Mouse (Mus musculus): Measurements from ENCODE around the gene Cnih3. TPM values are rescaled to one million over a fixed set of nuclear protein-coding genes. Genes with fewer than 3 reads are reported as not detected.

The Cnih3 gene
- polyA plus RNA-seq, 2 experiments, result 0.58 to 0.64 TPM

DNA sequence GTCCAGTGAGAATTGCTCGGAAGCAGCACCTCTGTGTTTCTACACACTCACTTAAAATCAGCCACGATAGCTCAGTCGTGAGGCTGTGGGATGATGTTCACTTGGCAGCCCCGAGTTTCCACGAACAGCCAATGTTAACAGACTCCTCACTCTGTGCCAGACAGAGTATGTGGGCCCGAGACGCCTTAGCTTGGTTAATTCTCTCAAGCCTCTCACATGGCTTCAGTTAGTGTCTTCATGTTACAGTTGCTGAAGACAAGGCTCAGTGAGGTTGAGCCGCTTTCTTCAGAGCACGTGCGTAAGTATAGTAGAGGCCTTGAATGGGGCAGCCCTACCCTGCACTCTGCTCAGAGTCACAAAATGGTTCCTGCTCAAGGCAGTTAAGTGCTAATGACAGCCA is 38.1 kb upstream of the Cnih3 start:
- no peaks in the 10 kb centered on the region for H3K27me3 ChIP-seq (ENCODE audit: control insufficient read depth, insufficient read depth, low read length)
- no peak for DNase-seq (ENCODE audit: low spot score)
- H3K27ac ChIP-seq (replicated peaks; ENCODE audit: low read depth, low read length), result no peak overlapping the region
- H3K9ac ChIP-seq (ENCODE audit: low read depth, low read length, severe bottlenecking), result no peak overlapping the region
- H3K4me3 ChIP-seq (replicated peaks; ENCODE audit: low read length), result no peak overlapping the region
- no peaks in the 10 kb centered on the region; the same call in 1 of the 2 replicates for H3K4me1 ChIP-seq (ENCODE audit: control insufficient read depth, insufficient read depth, low read length)
- no peaks in the 10 kb centered on the region for H3K9me3 ChIP-seq (ENCODE audit: control insufficient read depth, low read length)
- TF ChIP-seq POLR2A (IDR thresholded peaks at IDR 0.05; ENCODE audit: borderline replicate concordance, extremely low read depth, insufficient read depth, insufficient read length), result no peak
- WGBS, result 68% methylated on average over 10 of the region's 10 CpGs
- no peak for ATAC-seq (ENCODE audit: low FRiP score, low read depth)
- H3K4me2 ChIP-seq (replicated peaks; ENCODE audit: low read depth, low read length, severe bottlenecking), result no peak overlapping the region
- no peaks in the 10 kb centered on the region for H3K36me3 ChIP-seq (ENCODE audit: control insufficient read depth, insufficient read depth, low read length)

DNA sequence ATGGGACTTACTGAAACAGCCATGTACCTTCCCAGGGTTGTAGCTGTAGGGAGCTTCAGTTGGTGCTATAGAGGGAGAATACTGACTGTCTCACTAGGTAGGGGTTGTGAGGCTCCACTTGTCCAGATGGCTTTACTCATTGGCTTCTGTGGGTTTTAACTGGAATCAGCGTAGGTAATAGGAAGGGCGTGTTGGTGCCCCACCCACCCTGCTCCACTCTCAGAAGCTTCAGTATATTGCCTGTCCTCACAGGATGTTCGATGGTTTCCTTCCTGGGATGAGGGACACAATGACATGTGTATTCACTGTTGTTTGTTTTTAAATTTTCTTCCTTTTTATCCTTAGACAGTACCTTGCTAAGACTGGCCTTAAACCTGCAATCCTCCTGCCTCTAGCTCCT is 37.1 kb upstream of the Cnih3 start:
- H3K9ac ChIP-seq (ENCODE audit: low read depth, low read length, severe bottlenecking), result no peak overlapping the region
- no peak for TF ChIP-seq POLR2A (IDR thresholded peaks at IDR 0.05; ENCODE audit: borderline replicate concordance, extremely low read depth, insufficient read depth, insufficient read length)
- no peak overlapping the region for H3K27ac ChIP-seq (replicated peaks; ENCODE audit: low read depth, low read length)
- no peaks in the 10 kb centered on the region for H3K36me3 ChIP-seq (ENCODE audit: control insufficient read depth, insufficient read depth, low read length)
- DNase-seq (ENCODE audit: low spot score) (no peak), ATAC-seq (ENCODE audit: low FRiP score, low read depth) (no peak)
- no peaks in the 10 kb centered on the region; the same call in 1 of the 2 replicates for H3K4me1 ChIP-seq (ENCODE audit: control insufficient read depth, insufficient read depth, low read length)
- WGBS, result 75% methylated on average over 3 of the region's 3 CpGs
- H3K4me2 ChIP-seq (replicated peaks; ENCODE audit: low read depth, low read length, severe bottlenecking), result no peak overlapping the region
- H3K4me3 ChIP-seq (replicated peaks; ENCODE audit: low read length), result no peak overlapping the region
- no peaks in the 10 kb centered on the region for H3K9me3 ChIP-seq (ENCODE audit: control insufficient read depth, low read length)
- no peaks in the 10 kb centered on the region for H3K27me3 ChIP-seq (ENCODE audit: control insufficient read depth, insufficient read depth, low read length)

DNA sequence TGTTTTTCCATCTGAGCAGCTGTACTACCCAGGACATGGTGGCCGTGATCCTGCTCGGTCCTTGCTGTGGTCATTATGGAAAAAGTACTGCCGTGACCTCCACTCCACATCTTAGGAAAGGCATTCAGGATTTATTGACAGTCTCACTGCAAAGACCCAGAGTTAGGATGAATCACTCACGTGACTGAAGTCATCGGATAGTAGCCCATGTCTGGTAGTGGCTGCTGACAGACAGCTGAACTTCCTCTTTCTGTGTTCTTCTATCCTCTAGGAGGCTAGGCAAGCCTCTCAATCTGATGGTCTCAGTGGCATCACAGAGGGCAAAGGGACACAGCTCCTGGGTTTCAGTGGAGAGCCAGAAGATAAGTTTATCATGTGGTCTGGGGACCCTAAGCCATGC is 35.9 kb upstream of the Cnih3 start:
- Histone ChIP-seq H3K9ac (ENCODE audit: low read depth, low read length, severe bottlenecking) (no peak overlapping the region), H3K4me3 (replicated peaks; ENCODE audit: low read length) (no peak overlapping the region), H3K9me3 (ENCODE audit: control insufficient read depth, low read length) (no peaks in the 10 kb centered on the region), H3K36me3 (ENCODE audit: control insufficient read depth, insufficient read depth, low read length) (no peaks in the 10 kb centered on the region), H3K4me1 (ENCODE audit: control insufficient read depth, insufficient read depth, low read length) (no peaks in the 10 kb centered on the region; the same call in 1 of the 2 replicates), H3K27ac (replicated peaks; ENCODE audit: low read depth, low read length) (no peak overlapping the region), H3K27me3 (ENCODE audit: control insufficient read depth, insufficient read depth, low read length) (no peaks in the 10 kb centered on the region), H3K4me2 (replicated peaks; ENCODE audit: low read depth, low read length, severe bottlenecking) (no peak overlapping the region)
- no peak for TF ChIP-seq POLR2A (IDR thresholded peaks at IDR 0.05; ENCODE audit: borderline replicate concordance, extremely low read depth, insufficient read depth, insufficient read length)
- WGBS, result 78% methylated on average over 5 of the region's 5 CpGs
- ATAC-seq (ENCODE audit: low FRiP score, low read depth) (no peak), DNase-seq (ENCODE audit: low spot score) (no peak)

DNA sequence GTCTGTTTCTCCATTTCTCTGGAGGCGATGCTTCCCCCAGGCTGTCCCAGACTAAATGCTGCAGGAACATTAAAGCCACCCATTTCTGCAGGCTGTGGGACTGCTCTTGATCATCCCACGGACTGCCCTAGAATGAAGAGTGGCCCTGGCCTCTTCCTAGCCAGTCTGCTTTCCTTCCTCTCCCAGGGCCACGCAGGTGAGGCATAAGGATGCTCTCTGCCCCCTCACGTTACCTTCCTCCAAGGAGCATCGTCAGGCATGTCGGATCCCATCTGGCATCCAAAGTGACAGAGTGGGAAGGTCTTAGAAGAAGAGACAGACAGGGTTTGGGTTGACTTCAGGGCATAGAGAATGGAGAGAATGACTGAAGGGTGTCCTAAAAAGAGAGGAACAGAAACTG is 33.0 kb upstream of the Cnih3 start:
- Histone ChIP-seq H3K4me2 (replicated peaks; ENCODE audit: low read depth, low read length, severe bottlenecking) (no peak overlapping the region), H3K4me3 (replicated peaks; ENCODE audit: low read length) (no peak overlapping the region), H3K36me3 (ENCODE audit: control insufficient read depth, insufficient read depth, low read length) (no peaks in the 10 kb centered on the region), H3K27ac (replicated peaks; ENCODE audit: low read depth, low read length) (no peak overlapping the region), H3K9me3 (ENCODE audit: control insufficient read depth, low read length) (no peaks in the 10 kb centered on the region), H3K4me1 (ENCODE audit: control insufficient read depth, insufficient read depth, low read length) (no peaks in the 10 kb centered on the region; the same call in 1 of the 2 replicates), H3K9ac (ENCODE audit: low read depth, low read length, severe bottlenecking) (no peak overlapping the region), H3K27me3 (ENCODE audit: control insufficient read depth, insufficient read depth, low read length) (no peaks in the 10 kb centered on the region)
- DNase-seq (ENCODE audit: low spot score) (no peak), ATAC-seq (ENCODE audit: low FRiP score, low read depth) (no peak)
- 83% methylated on average over 6 of the region's 6 CpGs for WGBS
- no peak for TF ChIP-seq POLR2A (IDR thresholded peaks at IDR 0.05; ENCODE audit: borderline replicate concordance, extremely low read depth, insufficient read depth, insufficient read length)

DNA sequence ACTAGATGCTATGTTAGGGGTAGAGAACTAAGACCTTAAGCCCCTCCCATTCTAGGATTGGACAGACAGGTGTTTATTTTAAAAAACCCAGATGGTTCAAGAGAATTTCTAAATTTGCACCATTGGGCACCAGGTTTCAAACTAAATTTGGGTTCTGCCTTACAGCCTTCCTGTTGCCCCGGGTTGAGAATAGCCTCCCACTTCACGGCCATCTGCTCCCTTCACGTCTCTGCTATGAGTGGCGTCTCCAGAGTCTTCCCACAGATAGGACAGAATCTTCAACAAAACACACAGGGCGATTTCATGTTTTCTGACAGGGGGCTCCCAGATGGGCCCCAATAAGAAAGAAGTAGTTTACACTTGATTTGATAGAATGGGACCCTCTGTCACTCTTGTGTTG is 31.3 kb upstream of the Cnih3 start:
- Histone ChIP-seq H3K27me3 (ENCODE audit: control insufficient read depth, insufficient read depth, low read length) (no peaks in the 10 kb centered on the region), H3K27ac (replicated peaks; ENCODE audit: low read depth, low read length) (no peak overlapping the region), H3K4me1 (ENCODE audit: control insufficient read depth, insufficient read depth, low read length) (0 out of 2 replicates have a peak, but pooled peaks cover 1% of the 10 kb centered on the region), H3K9ac (ENCODE audit: low read depth, low read length, severe bottlenecking) (no peak overlapping the region), H3K9me3 (ENCODE audit: control insufficient read depth, low read length) (no peaks in the 10 kb centered on the region), H3K4me2 (replicated peaks; ENCODE audit: low read depth, low read length, severe bottlenecking) (no peak overlapping the region), H3K36me3 (ENCODE audit: control insufficient read depth, insufficient read depth, low read length) (no peaks in the 10 kb centered on the region), H3K4me3 (replicated peaks; ENCODE audit: low read length) (no peak overlapping the region)
- no peak for ATAC-seq (ENCODE audit: low FRiP score, low read depth)
- 96% methylated on average over 5 of the region's 5 CpGs for WGBS
- TF ChIP-seq POLR2A (IDR thresholded peaks at IDR 0.05; ENCODE audit: borderline replicate concordance, extremely low read depth, insufficient read depth, insufficient read length), result no peak
- no peak for DNase-seq (ENCODE audit: low spot score)

DNA sequence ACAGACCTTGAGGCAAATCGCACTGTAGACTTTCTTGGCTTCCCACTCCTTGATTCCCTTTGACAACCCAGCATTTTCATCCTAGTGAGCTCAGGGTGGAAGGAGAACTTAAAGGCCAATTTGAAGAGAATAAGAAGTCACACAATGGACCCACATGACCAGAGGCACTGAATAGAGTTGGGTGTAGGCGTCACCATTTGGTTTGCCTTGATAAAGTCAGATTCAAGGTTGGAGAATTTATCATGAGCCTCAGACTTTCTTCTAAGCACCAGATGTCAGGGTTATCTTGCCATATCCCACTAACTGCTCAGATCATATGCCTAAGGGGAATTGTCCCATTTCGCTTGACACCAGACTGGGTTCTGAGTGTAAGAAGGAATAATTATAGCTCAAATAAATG is 29.3 kb upstream of the Cnih3 start:
- Histone ChIP-seq H3K9me3 (ENCODE audit: control insufficient read depth, low read length) (no peaks in the 10 kb centered on the region), H3K4me2 (replicated peaks; ENCODE audit: low read depth, low read length, severe bottlenecking) (no peak overlapping the region), H3K4me1 (ENCODE audit: control insufficient read depth, insufficient read depth, low read length) (0 out of 2 replicates have a peak, but pooled peaks cover 2% of the 10 kb centered on the region), H3K27ac (replicated peaks; ENCODE audit: low read depth, low read length) (no peak overlapping the region), H3K9ac (ENCODE audit: low read depth, low read length, severe bottlenecking) (no peak overlapping the region), H3K36me3 (ENCODE audit: control insufficient read depth, insufficient read depth, low read length) (no peaks in the 10 kb centered on the region), H3K27me3 (ENCODE audit: control insufficient read depth, insufficient read depth, low read length) (no peaks in the 10 kb centered on the region), H3K4me3 (replicated peaks; ENCODE audit: low read length) (no peak overlapping the region)
- TF ChIP-seq POLR2A (IDR thresholded peaks at IDR 0.05; ENCODE audit: borderline replicate concordance, extremely low read depth, insufficient read depth, insufficient read length), result no peak
- DNase-seq (ENCODE audit: low spot score) (no peak), ATAC-seq (ENCODE audit: low FRiP score, low read depth) (no peak)
- 93% methylated on average over 3 of the region's 3 CpGs for WGBS

All from limb, embryonic 14.5 days (tissue).